Mouse (Mus musculus) CH12.LX (cell line): ENCODE data around the gene Hmgcl. TPM values are rescaled to one million over a fixed set of nuclear protein-coding genes. Genes with fewer than 3 reads are reported as not detected.

Experiments
- DNase-seq: peaks from one replicate; pipeline ENCODE4 v3.0.0-alpha.2; 2013; ENCODE audit errors: extremely low read depth
- H3K27ac ChIP-seq: 2 replicates; pipeline ENCODE4 v1.5.1; 2012; ENCODE audit warnings: low read depth, mild to moderate bottlenecking, control low read depth, moderate library complexity; ENCODE audit not compliant: insufficient read depth
- H3K27me3 ChIP-seq: replicated peaks from 2 replicates; pipeline ENCODE3; 2012; ENCODE audit warnings: inconsistent platforms
- H3K36me3 ChIP-seq, 2 experiments: replicated peaks in 1 of 2; 2 replicates each; pipeline versions ENCODE3 to v1.6.1; 2012; ENCODE audit warnings: inconsistent platforms in 1 of 2, low read length in 1 of 2, mild to moderate bottlenecking in 1 of 2, mixed read lengths in 1 of 2, moderate library complexity in 1 of 2; ENCODE audit not compliant: control insufficient read depth in 1 of 2, insufficient read depth in 1 of 2
- H3K4me1 ChIP-seq, 2 experiments: 2 replicates each; pipeline ENCODE4 v1.6.1; 2012; ENCODE audit warnings: inconsistent platforms in 1 of 2, moderate library complexity in 1 of 2; ENCODE audit not compliant: insufficient read depth in 2 of 2, control insufficient read depth in 1 of 2
- H3K4me2 ChIP-seq: 2 replicates; pipeline ENCODE4 v1.6.1; 2012; ENCODE audit warnings: low read depth, mild to moderate bottlenecking, control low read depth; ENCODE audit not compliant: poor library complexity, insufficient read depth, severe bottlenecking
- H3K4me3 ChIP-seq, 3 experiments: fragments of 150-350 bp in 1 of 3; sonication (generic) in 1 of 3; replicated peaks in 1 of 3; 2 replicates each; pipeline versions ENCODE3 to v1.5.1; 2011 to 2012; ENCODE audit warnings: low read depth in 2 of 3, low read length in 2 of 3, mild to moderate bottlenecking in 2 of 3, moderate library complexity in 2 of 3, control low read depth in 1 of 3, improper control_type of control experiment in 1 of 3, inconsistent platforms in 1 of 3, mixed read lengths in 1 of 3; ENCODE audit not compliant: poor library complexity in 1 of 3
- H3K79me2 ChIP-seq: replicated peaks from 2 replicates; pipeline ENCODE4 v1.6.1; 2012; ENCODE audit warnings: mild to moderate bottlenecking, moderate library complexity; ENCODE audit not compliant: control insufficient read depth, poor library complexity, insufficient read depth, severe bottlenecking; ENCODE audit errors: extremely low read depth
- H3K9ac ChIP-seq: 2 replicates; pipeline ENCODE4 v1.6.1; 2012; ENCODE audit warnings: low read depth, mild to moderate bottlenecking, control low read depth, moderate library complexity; ENCODE audit not compliant: insufficient read depth
- H3K9me3 ChIP-seq: replicated peaks from 2 replicates; pipeline ENCODE3; 2012; ENCODE audit warnings: low read length, inconsistent platforms, mixed read lengths
- BHLHE40 ChIP-seq: IDR thresholded peaks from 2 replicates; pipeline ENCODE4 v1.6.1; 2011; ENCODE audit warnings: mild to moderate bottlenecking, low read depth, low read length, improper control_type of control experiment
- CHD1 ChIP-seq: IDR thresholded peaks from 2 replicates; pipeline ENCODE4 v1.6.1; 2012; ENCODE audit warnings: low read depth, low read length, improper control_type of control experiment, inconsistent platforms
- CTCF ChIP-seq, 2 experiments: IDR thresholded peaks in 1 of 2; conservative IDR thresholded peaks in 1 of 2; 2 replicates each; pipeline ENCODE4 v1.5.1; 2011 to 2012; ENCODE audit warnings: low read depth in 2 of 2, low read length in 2 of 2, improper control_type of control experiment in 1 of 2, inconsistent platforms in 1 of 2, mild to moderate bottlenecking in 1 of 2, moderate library complexity in 1 of 2
- GABPA ChIP-seq: IDR thresholded peaks from 2 replicates; pipeline ENCODE4 v1.6.1; 2012; ENCODE audit warnings: low read depth, low read length, improper control_type of control experiment, inconsistent platforms; ENCODE audit not compliant: insufficient replicate concordance
- IRF4 ChIP-seq: IDR thresholded peaks from 2 replicates; pipeline ENCODE4 v1.6.1; 2014; ENCODE audit warnings: low read depth, mild to moderate bottlenecking, inconsistent platforms, low read length, improper control_type of control experiment
- MAFK ChIP-seq: IDR thresholded peaks from 2 replicates; pipeline ENCODE4 v1.6.1; 2011; ENCODE audit warnings: low read length, improper control_type of control experiment; ENCODE audit not compliant: insufficient replicate concordance
- MEF2A ChIP-seq: IDR thresholded peaks from 2 replicates; pipeline ENCODE4 v1.6.1; 2014; ENCODE audit warnings: low read depth, mild to moderate bottlenecking, inconsistent platforms, low read length, improper control_type of control experiment, borderline replicate concordance
- MYC ChIP-seq: IDR thresholded peaks from 2 replicates; pipeline ENCODE4 v1.6.1; 2011; ENCODE audit warnings: low read depth, mild to moderate bottlenecking, improper control_type of control experiment, low read length
- NELFE ChIP-seq: IDR thresholded peaks from 2 replicates; pipeline ENCODE4 v1.6.1; 2011; ENCODE audit warnings: low read depth, low read length, improper control_type of control experiment
- NRF1 ChIP-seq: IDR thresholded peaks from 2 replicates; pipeline ENCODE4 v1.6.1; 2014; ENCODE audit warnings: low read depth, mild to moderate bottlenecking, inconsistent platforms, low read length, improper control_type of control experiment, moderate library complexity
- POLR2AphosphoS2 ChIP-seq: IDR thresholded peaks from 2 replicates; pipeline ENCODE4 v1.6.1; 2011; ENCODE audit warnings: low read depth, low read length, improper control_type of control experiment
- RAD21 ChIP-seq: IDR thresholded peaks from 2 replicates; pipeline ENCODE4 v1.6.1; 2011; ENCODE audit warnings: low read depth, mild to moderate bottlenecking, low read length, improper control_type of control experiment, moderate library complexity
- SMC3 ChIP-seq: IDR thresholded peaks from 2 replicates; pipeline ENCODE4 v1.6.1; 2011; ENCODE audit warnings: low read depth, low read length, improper control_type of control experiment
- USF2 ChIP-seq: conservative IDR thresholded peaks from 2 replicates; pipeline ENCODE4 v1.6.1; 2011; ENCODE audit warnings: low read depth, low read length, improper control_type of control experiment
- ZC3H11A ChIP-seq: IDR thresholded peaks from 2 replicates; pipeline ENCODE4 v1.6.1; 2012; ENCODE audit warnings: low read depth, mild to moderate bottlenecking, inconsistent platforms, low read length, improper control_type of control experiment
- dilution Hi-C: fragments of 300-500 bp; cut with MboI; formaldehyde crosslinking; loops from 2 replicates; pipeline ENCODE4 v1.14.3; 2020; ENCODE audit warnings: low sequenced_read_pairs; ENCODE audit not compliant: extremely low pct_unique_long_range_greater_than_20kb, extremely low pct_ligation_motif_present
- in situ Hi-C: fragments of 300-500 bp; cut with MboI; formaldehyde crosslinking; loops from 3 replicates; pipeline ENCODE4 v1.14.3; 2019; ENCODE audit warnings: low sequenced_read_pairs, low pct_ligation_motif_present, low pct_unique_long_range_greater_than_20kb, mixed read lengths
- polyA plus RNA-seq: library from polyadenylated mRNA; unstranded; fragments of >175 nt; gene quantifications from 2 replicates; pipeline ENCODE4 v1.2.1, GENCODE M21; 2012; ENCODE audit warnings: low read depth; ENCODE audit not compliant: insufficient read length
- total RNA-seq, 2 experiments: library from RNA; depleted of rRNA; stranded (reverse); fragments of 300-350 nt in 1 of 2; fragments of >200 nt in 1 of 2; gene quantifications; 2 replicates each; pipeline ENCODE4 v1.2.3; 2012 to 2014

Gene Hmgcl
- total and polyA plus RNA-seq, 3 experiments: 27.2 to 42.7 (median 39.5) TPM

GRCm38 (mm10) chr4:135960717-135961116, 14.5 kb downstream of the Hmgcl start:
- Histone ChIP-seq H3K4me2 (no peak overlapping the region), H3K9me3 (no peaks in the 10 kb centered on the region), H3K4me1 (peaks cover 7 to 34% of the 10 kb centered on the region in 2 experiments; a peak in 3 of 4 replicates)
- TF ChIP-seq NELFE: no peak
- TF ChIP-seq ZC3H11A: peak; percentile 33; the same call in 1 of the 2 replicates
- TF ChIP-seq MAFK: no peak
- TF ChIP-seq IRF4: 0 out of 2 replicates have a peak, but pooled peaks have one; percentile 45
- 0 out of 2 replicates have a peak, but pooled peaks have one; percentile 23 for TF ChIP-seq MEF2A
- peak; percentile 86 for TF ChIP-seq SMC3
- no peak for TF ChIP-seq MYC
- TF ChIP-seq GABPA: no peak
- TF ChIP-seq CTCF (conservative IDR thresholded peaks at IDR 0.05 in 1 of 2, IDR thresholded peaks at IDR 0.05 in 1 of 2; ENCODE audit: low read depth in 2 of 2, low read length in 2 of 2): peak; percentile 71 to 90
- TF ChIP-seq BHLHE40: no peak
- TF ChIP-seq NRF1: 0 out of 2 replicates have a peak, but pooled peaks have one; percentile 28
- peak; percentile 73 for TF ChIP-seq RAD21
- TF ChIP-seq USF2: no peak
- TF ChIP-seq, all 38 proteins: peak for 7
- H3K36me3 ChIP-seq: peaks cover 33 to 64% of the 10 kb centered on the region in 2 experiments
- H3K27ac ChIP-seq: no peak overlapping the region
- in situ Hi-C loops: no loop called here
- dilution Hi-C loops: no loop called here
- peak; percentile 89 for DNase-seq
- H3K9ac ChIP-seq: no peak overlapping the region
- no peak overlapping the region for H3K4me3 ChIP-seq
- H3K79me2 ChIP-seq: no peaks in the 10 kb centered on the region
- H3K27me3 ChIP-seq: no peaks in the 10 kb centered on the region

- in situ Hi-C loops: no loop called here
- no peak for DNase-seq
- no peaks in the 10 kb centered on the region for H3K9me3 ChIP-seq
- no peak overlapping the region for H3K4me2 ChIP-seq
- no peak overlapping the region for H3K27ac ChIP-seq
- peaks cover 7 to 34% of the 10 kb centered on the region in 2 experiments; a peak in 3 of 4 replicates for H3K4me1 ChIP-seq
- peaks cover 35 to 65% of the 10 kb centered on the region in 2 experiments for H3K36me3 ChIP-seq
- H3K9ac ChIP-seq: no peak overlapping the region
- H3K4me3 ChIP-seq: no peak overlapping the region
- no peak for TF ChIP-seq CHD1
- TF ChIP-seq NRF1: no peak
- no peak for TF ChIP-seq POLR2AphosphoS2
- TF ChIP-seq, all 38 proteins: peak for 0
- H3K27me3 ChIP-seq: no peaks in the 10 kb centered on the region
- dilution Hi-C loops: no loop called here
- H3K79me2 ChIP-seq: no peaks in the 10 kb centered on the region
Measured at GRCm38 (mm10) chr4:135961709-135962108, 15.5 kb downstream of the Hmgcl start.
